Mouse (Mus musculus) frontal cortex, postnatal 14 days (tissue): ENCODE measurements around the gene 2700049A03Rik.
A peak's percentile ranks its signal among the peaks of the same experiment; 100 is the strongest.
"Not testable (repeated sequence)": the region's sequence is repeated elsewhere in the genome, so short reads cannot be mapped to it uniquely, and the experiment has no call there.

Experiments
- DNase-seq, 2 experiments: peaks; one replicate each; pipeline ENCODE4 v3.0.0; 2022; ENCODE audit warnings: low spot score in 2 of 2

2700049A03Rik gene

DNA sequence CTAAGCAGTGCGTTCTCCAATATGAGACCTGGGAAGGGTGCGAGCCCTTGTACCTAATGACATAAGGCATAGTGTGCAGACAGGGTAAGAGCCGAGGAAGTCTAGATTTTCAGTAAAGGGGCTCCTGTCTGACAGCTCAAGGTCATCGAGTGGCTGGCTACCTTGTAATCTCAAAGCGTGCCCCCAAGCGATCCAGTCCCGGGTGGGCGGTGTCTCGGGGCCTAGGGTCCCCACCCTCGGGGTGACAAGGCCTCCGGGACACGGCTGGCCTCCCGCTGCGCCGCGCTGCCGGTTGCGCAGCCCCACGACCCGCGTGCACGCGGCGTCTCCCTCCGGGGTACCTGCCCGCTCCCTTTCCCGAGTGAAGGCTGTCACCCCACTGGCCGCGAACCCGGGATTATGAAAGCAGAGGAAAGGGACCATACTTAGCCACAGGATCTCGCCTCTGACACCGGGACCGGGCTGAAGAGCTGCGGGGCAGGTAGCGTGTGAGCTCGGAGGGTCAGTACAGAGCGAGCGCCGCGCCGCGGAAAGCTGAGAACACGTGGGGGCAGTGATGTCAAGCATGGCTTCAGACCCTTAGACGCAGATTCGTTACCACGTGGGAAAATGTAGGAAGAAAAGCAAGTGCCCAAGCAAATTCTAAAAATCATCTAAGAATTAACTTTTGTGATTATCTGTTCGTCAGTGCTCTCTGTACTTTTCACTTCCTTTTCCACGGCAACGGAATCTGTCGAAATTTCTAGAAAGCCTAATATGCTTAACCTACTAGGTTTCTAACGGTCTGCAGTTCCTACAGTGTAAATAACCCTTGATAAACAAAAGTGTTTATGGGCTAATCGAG is at the start of gene 2700049A03Rik, which contains the start of gene Timm9:
Gene 2700049A03Rik (plus strand): TSS at position 719 of the 844 bp plus-strand sequence.
Gene Timm9 (minus strand): TSS at position 555 of the 844 bp plus-strand sequence.
- peak; percentile 69 to 73 for DNase-seq

DNA sequence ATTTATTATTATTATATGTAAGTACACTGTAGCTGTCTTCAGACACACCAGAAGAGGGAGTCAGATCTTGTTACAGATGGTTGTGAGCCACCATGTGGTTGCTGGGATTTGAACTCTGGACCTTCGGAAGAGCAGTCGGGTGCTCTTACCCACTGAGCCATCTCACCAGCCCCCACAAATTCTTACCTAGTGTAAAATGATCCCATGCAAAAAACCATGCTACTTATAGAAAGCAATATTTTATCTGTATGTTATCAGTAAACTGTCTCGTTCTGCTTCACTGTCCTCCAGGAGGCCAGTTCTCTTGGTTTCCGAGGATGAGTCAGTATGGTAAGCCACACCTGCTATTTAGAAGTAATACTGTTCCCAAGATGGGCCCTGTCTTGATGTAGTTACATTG is 32.4 kb upstream of the 2700049A03Rik start:
- DNase-seq: not testable (repeated sequence)

DNA sequence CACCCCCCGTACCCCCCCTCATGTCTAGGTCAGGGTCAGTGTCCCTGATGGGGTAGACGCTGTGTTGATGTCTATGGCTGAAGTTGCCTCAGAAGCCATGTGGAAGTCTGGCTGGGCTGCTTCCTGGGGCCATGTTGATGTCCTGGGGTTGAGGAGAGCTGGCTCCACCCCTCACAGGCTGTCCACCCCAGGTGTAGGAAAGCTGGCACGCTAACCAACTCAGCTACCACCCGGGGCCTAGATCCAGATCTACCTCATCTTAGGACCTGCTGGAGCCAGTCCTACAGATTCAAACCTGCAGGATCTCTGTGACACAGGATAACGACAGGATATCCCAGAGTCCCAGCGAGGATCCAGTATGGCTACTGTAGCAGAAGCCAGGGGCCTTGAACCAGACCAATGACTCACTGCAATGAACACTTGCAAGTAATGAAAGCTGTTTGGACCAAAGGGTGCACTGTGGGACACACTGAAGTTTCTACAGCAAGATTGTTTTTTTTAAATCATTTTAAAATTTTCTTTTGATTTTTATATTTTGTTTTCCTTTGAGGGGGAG is 29.4 kb upstream of the 2700049A03Rik start:
- DNase-seq: no peak

DNA sequence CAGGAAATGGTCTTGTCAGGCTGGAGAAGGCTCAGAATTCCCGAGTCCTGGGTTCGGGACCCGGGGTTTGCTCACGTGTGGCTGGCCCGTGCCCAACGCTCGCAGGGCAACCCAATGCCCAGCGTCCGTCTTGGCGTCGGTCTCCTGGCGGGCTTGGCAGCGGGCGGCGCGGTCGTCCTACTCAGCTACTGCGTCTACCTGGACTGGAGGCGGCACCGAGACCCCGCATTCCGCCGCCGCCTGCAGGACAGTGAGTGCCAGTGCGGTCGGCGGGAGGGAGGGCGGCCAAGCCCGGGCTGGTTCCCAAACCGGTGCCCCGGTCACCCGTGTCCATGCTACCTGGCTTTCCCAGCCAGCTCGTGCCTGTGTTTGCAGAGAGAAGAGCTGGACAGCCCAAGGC is 25.3 kb upstream of the 2700049A03Rik start, which contains the start of gene Tomm20l:
Gene Tomm20l (plus strand): TSS at position 98 of the 400 bp plus-strand sequence.
- DNase-seq: no peak

DNA sequence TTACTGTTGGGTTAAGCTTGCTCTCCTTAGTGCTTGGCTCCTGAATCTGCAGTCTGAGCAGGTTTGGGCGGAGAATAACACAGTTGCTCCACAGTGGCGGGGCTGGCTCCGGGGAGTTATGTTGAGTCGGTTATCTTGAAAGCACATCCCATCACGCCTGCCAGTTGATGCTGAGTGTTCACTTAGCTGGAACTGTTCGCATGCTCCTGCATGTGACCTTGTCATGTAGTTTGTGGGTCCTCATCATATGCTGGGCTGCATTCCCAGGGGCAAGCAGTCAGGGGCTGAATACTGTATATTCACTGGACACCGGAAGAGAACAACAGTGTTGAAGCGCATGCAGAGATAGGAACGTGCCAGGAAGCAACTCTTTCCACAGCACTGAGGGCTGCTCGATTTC is 23.6 kb upstream of the 2700049A03Rik start:
- no peak for DNase-seq

DNA sequence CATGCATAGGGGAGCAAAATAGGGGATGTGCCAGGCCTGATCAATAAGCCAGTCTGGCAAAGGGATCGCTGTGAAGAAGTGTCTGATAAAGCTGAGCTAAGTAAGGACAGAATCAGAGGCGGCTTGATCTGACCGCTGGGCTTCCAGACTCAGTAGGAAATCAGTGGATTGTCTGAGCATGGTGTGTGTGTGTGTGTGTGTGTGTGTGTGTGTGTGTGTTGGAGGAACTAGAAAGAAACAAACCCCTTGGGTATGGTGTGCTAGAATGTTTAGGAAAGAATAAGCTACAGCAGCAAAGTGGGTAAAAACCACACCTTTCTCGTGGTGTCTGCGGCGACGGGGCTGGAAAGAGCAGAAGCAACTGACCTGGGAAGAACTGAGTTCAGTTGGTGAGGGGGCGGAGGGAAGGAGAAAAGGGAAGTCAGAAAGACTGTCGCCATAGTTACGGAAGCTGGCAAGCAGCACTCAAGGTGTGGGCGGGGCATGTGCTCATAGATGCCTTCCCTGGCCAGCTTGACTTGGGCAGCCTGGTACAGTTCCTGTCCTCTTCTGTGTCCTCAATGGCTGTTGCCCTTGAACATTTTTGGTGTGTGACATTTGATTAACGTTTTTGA is 22.9 kb upstream of the 2700049A03Rik start:
- DNase-seq: peak in 1 of 2 experiments; percentile 25

DNA sequence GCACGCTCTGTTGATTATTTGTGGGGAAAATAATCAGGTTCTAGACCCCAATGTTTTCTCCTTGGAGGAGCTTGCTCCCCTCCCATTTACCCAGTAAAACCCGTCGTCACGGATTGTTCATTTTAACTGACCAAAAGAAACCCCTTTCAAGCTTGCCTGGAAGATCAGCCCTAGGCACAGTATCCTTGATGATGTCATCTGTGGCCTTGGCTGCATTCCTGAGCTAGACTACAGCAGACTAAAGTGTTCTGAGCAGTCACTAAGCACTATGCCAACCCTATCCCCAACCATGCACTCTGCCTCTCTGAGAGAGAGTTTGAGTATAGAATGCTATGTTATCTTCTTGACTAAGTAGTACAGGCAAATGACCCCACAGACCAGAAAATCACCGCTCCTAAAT is 20.2 kb upstream of the 2700049A03Rik start:
- no peak for DNase-seq

DNA sequence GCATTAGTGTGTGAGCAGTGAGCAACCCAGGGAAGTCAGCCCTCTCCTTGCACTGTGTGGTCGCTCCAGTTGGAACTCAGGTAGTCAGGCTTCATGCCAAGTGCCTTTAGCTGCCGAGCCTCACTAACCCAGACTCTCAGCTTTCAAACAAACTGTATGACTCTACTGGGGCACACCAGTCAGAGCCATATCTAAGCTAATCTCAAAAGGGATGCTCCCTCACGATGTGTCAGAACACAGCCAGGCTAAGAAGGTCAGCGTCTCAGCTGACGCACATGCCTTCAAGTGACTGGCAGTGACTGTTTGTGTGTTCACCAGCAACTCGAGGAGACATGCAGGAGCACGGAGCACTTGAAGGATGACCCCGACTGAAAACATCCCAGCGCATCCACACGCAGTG is 13.9 kb upstream of the 2700049A03Rik start:
- no peak for DNase-seq

DNA sequence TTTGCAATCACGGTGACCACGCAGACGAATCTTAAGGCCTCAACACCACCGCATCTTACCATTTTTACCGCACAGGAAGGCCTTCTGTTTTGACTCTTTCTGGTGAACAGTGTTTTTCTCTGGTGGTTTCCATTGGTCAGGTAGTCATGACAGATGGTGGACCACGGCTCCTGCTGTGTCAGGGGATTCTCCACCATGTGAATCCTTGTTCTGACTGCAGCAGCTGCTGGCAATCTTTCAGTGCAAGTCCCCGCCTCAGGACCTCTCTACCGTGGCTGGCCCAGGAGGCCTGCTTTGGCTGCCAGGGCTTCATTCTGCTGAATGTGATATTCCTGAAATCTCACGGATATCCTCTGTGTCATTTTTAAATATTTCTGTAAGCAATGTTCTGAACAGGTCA is 13.4 kb upstream of the 2700049A03Rik start:
- DNase-seq: no peak

DNA sequence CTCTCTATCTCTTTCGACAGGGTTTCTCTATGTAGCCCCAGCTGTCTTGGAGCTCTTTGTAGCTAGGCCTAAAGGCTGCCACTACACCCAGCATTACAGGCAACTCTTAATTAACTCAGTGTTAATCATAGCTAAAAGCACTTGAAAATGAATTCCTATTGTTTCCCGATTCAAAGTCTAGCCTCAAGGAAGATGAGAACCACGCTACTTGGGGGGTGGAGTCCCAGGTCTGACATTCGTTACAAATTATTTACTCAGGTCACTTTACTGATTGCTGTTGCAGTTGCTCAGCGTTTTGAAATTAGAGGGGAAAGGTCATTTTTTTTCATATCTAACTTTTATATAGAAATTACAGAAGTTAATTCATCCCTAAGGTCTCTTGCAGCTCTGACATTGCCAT is 1.1 kb upstream of the 2700049A03Rik start:
- DNase-seq: no peak

DNA sequence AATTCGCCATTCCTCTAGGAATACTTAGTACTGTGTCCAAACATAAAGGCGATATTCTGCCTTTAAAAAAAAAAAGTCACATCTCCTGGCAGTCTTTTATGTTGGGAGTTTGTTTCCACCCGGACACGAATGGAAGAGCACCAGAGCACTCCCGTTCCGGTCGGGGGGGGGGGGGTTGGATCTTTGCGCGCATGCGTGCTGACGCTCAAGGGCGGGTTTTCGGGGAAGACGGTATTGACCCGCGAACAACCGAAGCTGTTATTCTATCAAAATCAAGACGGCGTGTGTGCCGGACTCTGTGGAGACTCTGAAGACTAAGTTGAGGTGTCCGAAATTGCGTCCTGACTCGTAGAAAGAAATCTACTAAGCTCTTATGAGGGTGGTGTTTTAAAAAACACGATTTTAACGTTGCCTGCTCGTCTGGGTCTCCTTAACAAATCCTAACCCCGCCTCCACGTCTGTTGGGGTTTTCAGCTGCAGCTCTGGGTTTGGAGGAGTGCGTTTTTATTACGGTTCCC is 385 bp downstream of the 2700049A03Rik start:
- peak; percentile 48 to 56 for DNase-seq

DNA sequence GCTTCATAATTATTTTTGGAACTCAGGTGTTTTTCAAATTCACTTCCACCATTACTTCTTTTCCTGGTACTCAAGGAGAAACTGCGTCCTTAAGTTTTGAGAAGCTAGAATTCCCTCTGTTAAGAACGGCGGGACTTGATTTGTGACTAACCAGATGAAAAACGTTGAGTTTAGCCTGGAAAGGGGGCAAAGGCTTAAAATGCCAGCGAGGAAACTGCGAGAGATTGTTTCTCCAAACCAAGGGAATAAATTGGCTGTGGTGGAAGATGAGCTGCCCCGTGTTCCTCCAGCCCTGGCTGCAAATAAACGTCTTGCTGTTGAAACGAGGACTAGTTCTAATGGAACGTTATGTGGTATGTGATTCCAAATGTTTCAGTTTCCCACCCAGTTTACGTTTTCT is 1.0 kb downstream of the 2700049A03Rik start:
- no peak for DNase-seq

DNA sequence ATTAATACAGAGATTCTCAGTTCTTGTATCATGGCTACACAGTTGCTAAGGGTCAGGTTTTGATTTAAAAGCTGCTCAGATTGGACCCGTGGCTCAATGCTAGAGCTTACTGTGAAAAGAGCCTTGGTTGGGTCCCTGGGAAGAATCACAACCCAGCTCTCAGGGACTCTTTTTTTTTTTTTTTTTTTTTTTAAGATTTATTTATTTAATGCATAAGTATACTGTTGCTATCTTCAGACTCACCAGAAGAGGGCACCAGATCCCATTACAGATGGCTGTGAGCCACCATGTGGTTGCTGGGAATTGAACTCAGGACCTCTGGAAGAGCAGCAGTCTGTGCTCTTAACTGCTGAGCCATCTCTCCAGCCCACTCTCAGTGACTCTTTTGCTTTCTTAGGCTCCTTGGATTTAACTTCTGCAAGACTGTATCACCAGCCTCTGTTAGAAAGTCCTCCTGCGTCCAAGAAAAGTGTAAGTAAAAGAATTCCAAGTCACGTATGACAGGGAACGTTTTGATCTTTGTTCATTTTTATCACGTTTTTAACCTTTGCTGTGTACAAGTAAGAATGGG is 2.7 kb downstream of the 2700049A03Rik start:
- no peak for DNase-seq

DNA sequence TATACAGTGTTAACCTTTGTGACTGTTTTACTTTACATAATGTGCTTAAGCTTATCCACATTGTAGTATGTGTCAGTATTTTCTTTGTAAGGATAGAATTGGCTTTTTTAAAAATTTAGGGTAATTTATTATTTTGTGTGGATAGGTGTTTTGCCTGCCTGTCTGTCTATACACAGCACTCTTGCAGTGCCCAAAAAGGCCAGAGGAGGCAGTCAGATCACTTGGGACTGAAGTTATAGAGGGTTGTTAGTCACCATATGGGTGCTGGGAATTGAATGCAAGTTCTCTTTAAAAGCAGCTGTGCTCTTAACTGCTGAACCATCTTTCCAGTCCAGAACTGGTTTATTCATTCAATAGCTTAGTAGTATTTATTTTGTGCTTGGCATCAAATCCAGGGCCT is 4.5 kb downstream of the 2700049A03Rik start:
- no peak for DNase-seq

DNA sequence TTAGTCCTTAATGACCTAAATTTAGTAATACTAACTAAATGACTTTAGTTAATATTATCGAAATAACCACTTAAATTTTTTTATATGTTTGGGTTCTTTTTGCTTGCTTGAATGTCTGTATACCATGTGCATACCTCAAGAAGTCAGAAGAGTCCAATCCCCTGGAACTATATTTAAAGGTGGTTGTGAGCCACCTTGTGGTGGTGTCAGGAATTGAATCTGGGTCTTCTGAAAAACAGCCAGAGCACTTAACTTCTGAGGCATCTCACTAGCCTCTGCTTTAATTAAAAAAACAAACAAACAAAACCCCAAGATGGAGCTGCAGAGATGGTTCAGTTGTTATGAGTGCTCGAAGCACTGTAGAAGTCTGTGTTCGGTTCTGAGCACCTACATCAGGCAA is 11.0 kb downstream of the 2700049A03Rik start:
- DNase-seq: peak in 1 of 2 experiments; percentile 33

DNA sequence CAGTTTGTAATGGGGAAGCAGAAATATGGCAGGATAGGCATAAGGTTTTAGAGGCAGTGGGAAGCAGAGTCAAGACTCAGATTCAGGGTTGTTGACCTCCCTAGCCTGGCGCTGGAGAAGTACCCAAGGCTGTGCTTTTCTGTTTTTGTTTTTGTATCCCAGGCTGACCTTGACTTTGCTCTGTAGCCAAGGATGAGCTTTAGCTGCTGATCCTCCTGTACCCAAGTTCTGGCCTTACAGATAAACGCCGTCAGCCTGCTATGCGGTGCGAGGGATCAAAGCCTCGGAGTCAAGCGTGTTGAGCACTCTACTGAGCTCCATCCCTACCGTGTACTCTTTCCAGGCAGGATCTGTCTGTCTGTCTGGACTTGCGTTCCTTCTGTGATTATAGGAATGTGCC is 12.2 kb downstream of the 2700049A03Rik start:
- no peak for DNase-seq

DNA sequence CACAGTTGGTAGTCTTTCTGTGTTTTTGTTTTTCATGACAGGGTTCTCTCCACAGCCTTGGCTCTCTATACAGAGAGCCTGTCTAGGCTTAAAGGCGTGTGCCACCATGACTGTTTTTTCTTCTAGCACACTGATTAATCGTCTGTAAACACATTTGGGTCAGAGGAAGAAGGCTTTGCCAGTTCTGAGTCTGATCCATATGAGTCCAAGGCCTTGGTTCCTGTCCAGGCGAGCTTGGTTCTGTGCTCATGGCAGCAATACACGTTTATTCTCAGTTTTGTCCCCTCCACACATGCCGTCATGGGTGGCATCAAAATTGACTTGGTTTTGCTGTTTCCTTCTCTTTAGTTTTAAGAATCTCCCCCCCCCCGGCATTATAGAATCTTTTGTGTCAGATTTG is 12.8 kb downstream of the 2700049A03Rik start:
- DNase-seq: no peak

DNA sequence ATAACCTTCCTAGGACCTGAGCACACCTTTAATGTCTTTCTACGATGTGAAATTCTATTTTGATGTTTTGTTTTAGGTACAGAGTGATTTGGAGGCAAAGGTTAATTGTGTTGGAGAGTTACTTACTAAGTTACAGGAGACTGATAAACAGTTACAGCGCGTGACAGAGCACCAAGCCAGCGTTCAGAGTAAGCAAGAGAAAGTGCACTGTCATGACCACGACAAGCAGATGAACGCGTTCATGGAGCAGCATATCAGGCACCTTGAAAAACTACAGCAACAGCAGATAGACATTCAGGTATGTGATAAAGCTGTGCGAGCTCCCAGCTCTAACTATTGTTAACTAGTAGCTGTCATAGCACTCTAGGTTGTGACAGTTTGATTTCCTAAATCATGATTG is 13.5 kb downstream of the 2700049A03Rik start:
- no peak for DNase-seq

DNA sequence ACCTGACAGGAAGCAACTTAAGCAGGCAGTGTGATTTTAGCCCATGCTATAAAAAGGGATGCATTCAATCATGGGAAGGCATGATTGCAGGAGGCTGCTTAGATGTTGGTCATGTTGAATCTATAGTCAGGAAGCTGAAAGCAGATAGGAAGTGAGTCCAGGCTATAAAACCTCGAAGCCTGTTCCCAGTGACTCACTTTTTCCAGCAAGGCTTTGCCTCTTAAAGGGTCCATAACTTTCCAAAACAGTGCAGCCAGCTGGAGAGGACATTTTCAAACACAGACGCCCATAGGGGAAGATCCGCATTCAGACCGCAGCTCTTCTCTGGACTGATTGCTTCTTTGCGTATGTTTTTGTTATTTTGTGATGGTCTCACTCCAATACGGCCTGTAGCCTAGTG is 18.3 kb downstream of the 2700049A03Rik start:
- DNase-seq: no peak

DNA sequence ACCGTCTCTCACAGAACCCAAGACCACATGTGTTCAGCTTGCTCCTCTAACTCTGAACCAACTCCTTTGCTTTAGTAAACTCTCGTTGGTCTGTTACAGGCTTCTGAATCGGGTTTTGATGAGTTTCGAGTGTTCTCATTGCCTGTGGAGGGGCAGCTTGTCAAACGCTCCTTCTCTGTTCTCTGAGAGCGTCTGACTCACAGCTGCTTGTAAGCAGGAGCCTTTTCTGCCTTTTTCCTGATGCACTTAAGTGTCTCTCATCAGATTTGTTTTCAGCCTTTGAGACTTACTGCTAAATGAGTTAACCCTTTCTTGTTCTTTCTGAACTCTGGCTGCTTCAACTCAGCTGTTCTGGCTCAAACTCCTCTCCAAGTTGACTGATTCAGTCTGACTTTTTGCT is 21.3 kb downstream of the 2700049A03Rik start:
- no peak for DNase-seq

DNA sequence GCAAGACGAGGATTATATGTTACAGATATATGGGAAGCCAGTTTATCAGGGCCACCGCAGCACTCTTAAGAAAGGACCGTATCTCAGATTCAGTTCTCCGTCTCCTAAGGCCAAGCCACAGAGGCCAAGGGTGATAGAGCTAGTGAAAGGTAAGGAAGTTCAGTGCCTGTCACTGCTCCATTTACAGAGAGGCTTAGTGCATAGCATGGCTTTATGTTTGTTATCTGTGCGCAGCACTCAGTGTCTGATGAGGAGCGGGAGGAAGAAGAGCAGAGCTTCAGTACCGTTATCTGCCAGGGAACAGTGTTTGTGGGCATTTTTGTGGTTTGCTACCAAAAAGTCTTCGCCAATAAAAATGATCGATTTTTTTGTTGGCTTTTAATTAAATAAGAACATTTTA is 27.8 kb downstream of the 2700049A03Rik start:
- DNase-seq: no peak

DNA sequence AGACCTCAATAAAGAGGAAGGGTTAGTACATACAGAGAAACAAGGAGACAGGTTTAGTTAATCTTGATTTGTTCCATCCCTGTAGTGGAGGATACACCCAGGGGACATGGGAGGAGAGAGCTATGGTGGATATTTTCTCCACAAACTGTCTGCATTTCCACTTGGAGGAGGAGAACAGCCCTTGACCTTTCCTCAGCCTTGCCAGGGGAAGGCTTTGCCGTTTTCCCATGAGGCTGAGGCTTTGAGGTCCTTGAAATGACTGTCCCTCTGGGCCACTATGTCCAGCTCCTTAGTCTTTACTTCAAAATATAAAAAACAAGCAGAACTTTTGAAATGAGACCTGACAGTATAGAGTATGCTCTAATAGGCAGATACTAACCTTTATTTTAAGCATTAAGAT is 33.3 kb downstream of the 2700049A03Rik start:
- DNase-seq: no peak
